Mouse (Mus musculus): Measurements from ENCODE around the gene Cacna1c.
A peak's percentile ranks its signal among the peaks of the same experiment; 100 is the strongest.

Gene Cacna1c

GRCm38 (mm10) chr6:119196382-119197305, at the start of gene Cacna1c:
Cacna1c (minus strand) TSS chr6:119196418.
- no peak for DNase-seq (ENCODE audit: low spot score in 2 of 2)

GRCm38 (mm10) chr6:119240871-119241705, 44.9 kb upstream of the Cacna1c start:
- no peak for DNase-seq (ENCODE audit: low spot score in 2 of 2)

- no peak for DNase-seq (ENCODE audit: low spot score in 2 of 2)
Measured at GRCm38 (mm10) chr6:119240256-119240655, 44.0 kb upstream of the Cacna1c start.

GRCm38 (mm10) chr6:119239341-119240005, 43.3 kb upstream of the Cacna1c start:
- DNase-seq (ENCODE audit: low spot score in 2 of 2) = no peak

GRCm38 (mm10) chr6:119237427-119237989, 41.3 kb upstream of the Cacna1c start:
- DNase-seq (ENCODE audit: low spot score in 2 of 2) = peak; percentile 67 to 71

- no peak for DNase-seq (ENCODE audit: low spot score in 2 of 2)
Measured at GRCm38 (mm10) chr6:119236241-119236640, 40.0 kb upstream of the Cacna1c start, which contains the start of gene Cacna2d4. Cacna2d4 (plus strand) TSS chr6:119236526.

- no peak for DNase-seq (ENCODE audit: low spot score in 2 of 2)
Measured at GRCm38 (mm10) chr6:119235441-119235840, 39.2 kb upstream of the Cacna1c start.

- no peak for DNase-seq (ENCODE audit: low spot score in 2 of 2)
Measured at GRCm38 (mm10) chr6:119233066-119233465, 36.8 kb upstream of the Cacna1c start.

- DNase-seq (ENCODE audit: low spot score in 2 of 2) = no peak
Measured at GRCm38 (mm10) chr6:119228861-119229603, 32.8 kb upstream of the Cacna1c start.

GRCm38 (mm10) chr6:119227001-119227400, 30.8 kb upstream of the Cacna1c start:
- DNase-seq (ENCODE audit: low spot score in 2 of 2) = no peak

- DNase-seq (ENCODE audit: low spot score in 2 of 2) = peak in 1 of 2 experiments; percentile 3
Measured at GRCm38 (mm10) chr6:119225731-119226130, 29.5 kb upstream of the Cacna1c start.

- no peak for DNase-seq (ENCODE audit: low spot score in 2 of 2)
Measured at GRCm38 (mm10) chr6:119225226-119225625, 29.0 kb upstream of the Cacna1c start.

- no peak for DNase-seq (ENCODE audit: low spot score in 2 of 2)
Measured at GRCm38 (mm10) chr6:119224451-119225195, 28.4 kb upstream of the Cacna1c start.

- DNase-seq (ENCODE audit: low spot score in 2 of 2) = peak in 1 of 2 experiments; percentile 64
Measured at GRCm38 (mm10) chr6:119220297-119220696, 24.1 kb upstream of the Cacna1c start.

- DNase-seq (ENCODE audit: low spot score in 2 of 2) = no peak
Measured at GRCm38 (mm10) chr6:119219237-119219870, 23.1 kb upstream of the Cacna1c start.

GRCm38 (mm10) chr6:119218591-119218990, 22.4 kb upstream of the Cacna1c start:
- no peak for DNase-seq (ENCODE audit: low spot score in 2 of 2)

GRCm38 (mm10) chr6:119217661-119218060, 21.4 kb upstream of the Cacna1c start:
- DNase-seq (ENCODE audit: low spot score in 2 of 2) = no peak

GRCm38 (mm10) chr6:119215040-119215613, 18.9 kb upstream of the Cacna1c start:
- no peak for DNase-seq (ENCODE audit: low spot score in 2 of 2)

GRCm38 (mm10) chr6:119214190-119214589, 18.0 kb upstream of the Cacna1c start:
- no peak for DNase-seq (ENCODE audit: low spot score in 2 of 2)
